Mouse (Mus musculus): ENCODE measurements at regions not wholly inside any gene's neighbourhood (a gene's known extent, or its start where the extent isn't known, plus 50 kb on each side); places are given as distances from the start of the nearest gene placed in this dataset.
"Not testable (repeated sequence)": the region's sequence is repeated elsewhere in the genome, so short reads cannot be mapped to it uniquely, and the experiment has no call there.

DNA sequence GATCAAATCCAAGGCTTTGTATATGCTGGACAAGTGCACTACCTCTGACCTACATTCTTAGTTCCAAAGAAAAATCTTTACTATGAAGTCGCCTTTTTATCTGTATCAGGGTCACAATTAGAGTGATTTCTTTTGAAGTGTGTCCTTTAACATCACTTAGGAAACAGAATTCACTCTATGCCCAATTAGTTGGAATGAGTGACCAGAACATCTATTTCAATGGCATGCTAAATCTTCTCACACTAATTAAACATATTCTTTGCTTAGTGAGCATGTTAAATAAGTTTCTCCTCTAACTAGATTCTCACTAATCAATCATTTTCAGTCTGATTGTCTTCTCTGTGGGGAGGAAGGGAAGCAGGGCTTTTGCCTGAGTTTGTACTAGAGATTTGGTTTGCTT lies 84.9 kb downstream of the Arl6ip6 start:
- DNase-seq (ENCODE audit: low spot score in 2 of 2): no peak

DNA sequence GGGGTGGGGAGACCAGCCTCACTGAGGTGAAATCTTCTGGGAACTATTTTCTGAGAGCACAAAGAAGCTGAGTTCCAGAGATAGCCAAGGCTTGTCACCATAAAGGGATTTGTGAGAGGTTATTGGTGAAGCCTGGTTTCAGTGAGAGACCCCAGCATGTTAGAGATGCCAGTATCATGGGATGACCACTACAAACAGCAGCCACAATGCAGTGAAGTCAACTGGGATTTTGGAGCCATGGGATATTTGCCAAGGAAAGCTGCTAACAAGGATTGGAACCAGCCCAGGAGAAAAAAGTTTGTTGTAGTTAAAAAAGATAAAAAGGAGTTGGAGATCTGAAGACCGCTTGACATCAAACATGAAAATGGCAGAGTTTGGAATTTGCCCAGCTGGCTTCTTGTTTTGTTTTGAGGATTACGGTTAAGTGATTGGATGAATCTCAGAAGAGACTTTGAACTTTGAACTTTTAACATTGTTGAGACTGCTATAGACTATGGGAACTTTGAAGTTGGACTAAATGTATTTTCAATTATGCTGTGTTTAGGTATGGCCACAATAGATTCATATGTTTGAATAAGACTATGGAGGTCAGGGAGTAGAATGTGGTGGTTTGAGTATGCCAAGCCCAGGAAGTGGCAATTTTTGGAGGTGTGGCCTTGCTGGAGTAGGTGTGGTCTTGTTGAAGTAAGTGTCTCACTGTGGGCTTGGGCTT lies 110.3 kb downstream of the Arl6ip6 start:
- DNase-seq (ENCODE audit: low spot score in 2 of 2): no peak

DNA sequence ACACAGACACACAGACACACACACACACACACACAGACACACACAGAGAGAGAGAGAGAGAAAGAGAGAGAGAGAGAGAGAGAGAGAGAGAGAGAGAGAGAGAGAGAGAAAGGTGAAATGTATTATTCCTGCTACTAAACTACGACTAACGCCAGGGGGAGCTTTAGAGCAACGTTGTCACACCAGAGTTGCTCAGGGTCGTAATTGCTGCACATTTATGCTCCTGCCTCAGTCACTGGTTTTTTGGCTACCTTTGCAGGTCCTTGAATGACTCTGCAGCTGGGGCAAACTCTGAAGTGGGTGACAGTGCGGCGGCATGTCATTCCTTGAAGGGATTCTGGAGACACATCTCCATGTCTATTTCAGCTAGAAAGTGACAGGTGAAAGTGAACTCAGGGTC lies 139.2 kb downstream of the Arl6ip6 start:
- no peak for DNase-seq (ENCODE audit: low spot score in 2 of 2)

DNA sequence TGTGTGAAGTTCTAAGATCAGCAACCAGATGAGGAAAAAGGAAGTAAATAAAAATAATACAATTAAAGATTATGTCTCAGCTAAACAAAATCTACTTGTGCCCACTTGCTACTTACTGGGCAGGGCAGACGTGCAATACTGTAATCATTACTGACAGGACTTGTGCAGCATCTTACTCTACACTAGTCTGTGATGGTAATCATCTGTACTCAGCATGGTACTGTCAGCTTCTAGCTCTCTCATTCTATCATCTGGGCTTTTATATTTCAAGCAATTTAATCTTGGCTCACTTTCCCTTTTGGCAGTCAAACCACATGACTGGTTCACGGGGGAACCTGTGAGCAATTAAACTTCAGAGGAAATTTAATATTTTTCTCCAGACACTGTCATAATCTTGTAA lies 167.5 kb downstream of the Arl6ip6 start:
- no peak for DNase-seq (ENCODE audit: low spot score in 2 of 2)

DNA sequence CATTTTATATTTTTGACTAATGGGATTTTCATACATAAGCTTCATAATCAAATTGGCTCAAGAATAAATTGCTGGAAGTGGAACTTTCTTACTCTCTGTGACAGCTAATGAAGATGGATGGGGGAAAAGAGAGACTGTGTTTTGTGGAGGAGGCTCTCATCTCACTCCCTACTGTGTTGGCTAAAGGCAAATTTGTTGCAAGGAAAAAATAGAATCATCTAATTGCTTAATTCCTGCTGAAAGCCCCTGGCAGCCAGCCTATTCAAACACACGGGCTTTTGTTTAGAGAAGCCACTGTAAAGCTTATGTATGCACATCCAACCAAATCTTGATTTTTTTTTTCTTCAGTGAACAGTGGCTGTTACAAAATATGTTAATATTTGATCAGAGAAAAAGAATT lies 190.8 kb downstream of the Arl6ip6 start:
- DNase-seq (ENCODE audit: low spot score in 2 of 2): no peak

DNA sequence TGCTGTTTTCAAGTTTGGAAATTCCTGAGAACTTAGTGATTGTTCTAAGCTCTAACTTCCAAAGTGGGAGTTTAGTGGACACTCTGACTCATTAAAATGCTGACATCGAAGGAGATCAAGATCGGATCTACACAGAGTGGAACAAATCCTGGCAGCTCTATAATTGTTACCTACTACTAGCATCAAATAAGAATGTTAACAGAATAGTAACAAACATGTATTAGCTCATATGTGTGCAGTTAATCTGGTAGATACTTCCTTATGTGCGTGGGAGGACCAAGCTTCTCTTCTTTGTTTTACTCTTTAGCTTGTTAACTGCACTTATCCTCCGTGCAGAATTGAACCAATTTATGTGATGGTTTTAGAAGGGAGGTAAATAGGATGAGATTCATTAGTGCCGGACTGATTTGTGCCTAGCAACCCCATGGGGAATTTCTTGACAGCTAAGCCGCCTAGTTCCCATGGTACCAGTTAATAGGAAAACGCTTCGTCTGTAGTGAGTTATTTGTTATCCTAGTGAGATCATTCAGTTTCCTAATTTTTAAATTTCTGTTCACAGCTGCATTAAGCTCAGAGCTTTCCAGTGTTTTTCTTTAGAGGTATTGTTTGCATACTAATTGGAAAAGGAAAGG lies 193.1 kb downstream of the Arl6ip6 start:
- no peak for DNase-seq (ENCODE audit: low spot score in 2 of 2)

DNA sequence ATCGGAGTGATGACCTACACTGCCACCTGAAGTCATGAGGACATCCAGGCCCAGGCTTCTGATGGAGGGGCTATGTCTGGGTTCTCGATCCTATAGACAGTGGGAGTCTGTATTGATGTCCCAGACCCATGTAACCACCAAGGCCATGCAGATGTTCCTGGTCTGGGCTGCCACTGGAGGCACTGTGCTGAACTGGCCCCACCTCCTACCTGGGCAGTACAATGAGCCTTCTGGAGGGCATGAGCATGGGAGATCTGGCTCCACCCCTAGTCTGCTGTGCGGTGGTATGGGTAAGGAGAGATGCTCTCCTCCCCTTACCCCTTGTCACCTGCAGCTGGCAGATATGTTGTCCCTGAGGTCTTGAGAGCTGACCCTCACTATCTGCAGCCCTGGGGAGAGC lies 197.1 kb downstream of the Arl6ip6 start:
- no peak for DNase-seq (ENCODE audit: low spot score in 2 of 2)

DNA sequence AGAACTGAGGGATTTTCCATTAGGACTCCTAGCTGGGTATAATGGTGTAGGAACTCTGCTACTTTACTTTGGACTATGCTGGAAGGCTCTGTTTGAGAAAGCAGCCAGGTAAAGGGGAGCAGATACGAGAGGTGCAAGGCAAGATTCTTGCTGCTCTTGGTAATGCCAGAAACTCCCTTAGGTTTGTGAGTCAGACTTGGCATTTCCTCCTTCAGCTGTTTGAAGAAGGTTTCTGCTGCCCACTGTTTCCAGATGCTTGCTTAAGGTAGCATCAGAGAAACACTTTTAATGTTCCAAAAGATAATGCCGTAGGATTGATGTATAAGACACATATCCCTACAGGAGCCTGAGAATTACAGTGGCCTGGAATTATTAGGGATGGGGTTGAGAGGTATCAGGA lies 222.9 kb downstream of the Arl6ip6 start:
- DNase-seq (ENCODE audit: low spot score in 2 of 2): no peak

DNA sequence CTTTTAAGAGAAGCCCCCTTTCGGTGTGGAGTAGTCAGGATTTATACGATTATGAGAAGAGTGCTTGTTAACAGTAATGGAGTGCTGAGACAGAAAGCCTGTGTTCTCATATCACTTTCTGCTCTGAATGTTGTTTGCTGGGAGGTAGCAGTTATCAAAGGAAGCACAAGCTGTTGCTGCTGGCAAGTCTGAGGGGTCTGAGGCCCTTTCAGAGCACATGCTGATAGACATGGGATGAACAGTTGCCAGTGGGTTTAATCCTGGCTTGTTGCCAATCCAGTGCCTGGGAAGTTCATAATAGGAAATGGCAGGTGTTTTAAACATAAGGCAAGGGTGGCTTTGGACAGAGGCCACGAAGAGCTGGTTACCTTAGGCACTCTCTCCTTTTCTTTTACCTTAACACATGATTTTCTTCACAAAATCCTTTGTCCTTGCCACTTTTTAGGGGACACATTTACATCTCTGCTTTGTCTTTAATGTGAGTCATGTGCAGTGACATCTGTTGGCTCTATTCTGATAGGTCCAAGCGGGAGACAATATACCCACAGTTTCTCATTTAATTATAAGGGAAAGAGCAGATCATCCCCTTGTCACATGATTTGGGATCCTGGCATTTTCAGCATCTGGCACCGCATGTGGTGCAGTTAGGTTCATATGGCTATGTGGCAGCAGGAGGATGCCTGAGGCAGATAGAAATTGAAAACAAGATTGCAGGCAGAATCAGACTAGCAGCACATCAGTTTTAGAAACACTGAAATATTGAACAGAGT lies 245.7 kb downstream of the Arl6ip6 start:
- DNase-seq (ENCODE audit: low spot score in 2 of 2): no peak

DNA sequence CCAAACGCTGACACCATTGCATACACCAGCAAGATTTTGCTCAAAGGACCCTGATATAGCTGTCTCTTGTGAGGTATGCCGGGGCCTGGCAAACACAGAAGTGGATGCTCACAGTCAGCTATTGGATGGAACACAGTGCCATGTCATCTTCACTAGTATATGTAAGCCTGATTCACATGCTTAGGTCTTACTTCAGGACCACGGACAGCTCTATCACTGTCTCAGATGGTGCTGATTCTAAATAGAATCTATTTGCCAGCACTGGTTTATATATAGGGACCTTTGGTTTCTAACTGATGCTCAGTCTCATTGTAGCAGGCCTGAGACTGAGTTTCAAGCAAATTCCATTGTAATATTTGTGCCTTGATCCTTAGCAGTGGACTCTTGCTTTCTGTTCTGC lies 248.8 kb downstream of the Arl6ip6 start:
- DNase-seq (ENCODE audit: low spot score in 2 of 2): not testable (repeated sequence)

DNA sequence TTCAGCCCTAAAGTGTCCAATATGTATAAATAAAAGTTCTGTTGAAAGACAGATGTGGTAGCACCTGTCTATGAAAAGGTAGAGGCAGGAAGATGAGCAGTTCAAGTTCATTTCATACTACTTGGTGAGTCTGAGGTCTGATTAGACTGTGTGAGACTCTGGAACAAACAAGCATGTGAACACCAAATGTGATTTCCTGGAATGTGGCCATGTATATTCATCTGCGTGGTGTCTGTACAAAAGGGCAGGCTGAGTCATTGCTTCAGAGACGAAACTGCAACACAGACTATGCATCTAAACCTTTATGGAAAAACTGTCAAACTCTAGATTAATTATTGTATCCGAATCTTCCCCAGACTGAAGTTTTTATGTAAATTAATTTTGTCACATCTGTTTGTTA lies 268.7 kb downstream of the Arl6ip6 start:
- no peak for DNase-seq (ENCODE audit: low spot score in 2 of 2)

DNA sequence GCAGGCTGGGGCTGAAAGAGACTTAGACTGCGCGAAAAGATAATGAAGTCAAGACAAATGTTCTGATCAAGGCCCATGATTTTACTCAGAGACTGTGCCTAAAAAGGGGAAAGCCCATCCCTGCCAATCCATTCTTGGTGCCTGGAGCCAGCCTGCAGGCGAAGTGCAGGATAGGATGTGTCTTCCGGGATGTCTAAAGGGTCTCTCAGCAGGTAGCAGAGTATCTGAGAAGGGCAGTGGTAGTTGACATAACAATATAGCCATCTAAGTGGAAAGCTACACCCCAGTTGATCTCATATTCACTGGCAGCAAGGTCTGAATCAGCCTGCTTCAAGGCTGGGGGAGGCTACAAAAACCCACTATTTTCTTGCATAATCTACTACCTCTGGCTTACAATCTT lies 282.9 kb downstream of the Arl6ip6 start:
- DNase-seq (ENCODE audit: low spot score in 2 of 2): no peak

DNA sequence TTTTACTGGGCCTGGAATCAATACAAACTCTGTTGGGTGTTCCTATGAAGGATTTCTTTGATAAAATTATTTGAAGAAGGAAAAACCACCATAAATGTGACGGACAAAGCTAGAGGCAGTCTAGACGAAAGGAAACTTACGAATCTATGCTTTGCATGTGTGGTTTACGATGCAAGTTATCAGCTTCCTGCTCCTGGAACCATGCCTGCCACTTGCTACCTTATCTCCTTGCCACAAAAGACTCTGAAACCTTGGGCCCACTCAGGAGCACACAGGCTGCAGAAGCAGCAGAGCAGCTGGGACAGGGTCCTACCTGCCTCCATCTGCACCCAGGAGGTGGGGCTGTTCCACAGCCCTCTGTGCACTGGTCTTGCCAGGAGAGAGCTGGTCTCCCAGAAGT lies 287.5 kb downstream of the Arl6ip6 start:
- DNase-seq (ENCODE audit: low spot score in 2 of 2): not testable (repeated sequence)

DNA sequence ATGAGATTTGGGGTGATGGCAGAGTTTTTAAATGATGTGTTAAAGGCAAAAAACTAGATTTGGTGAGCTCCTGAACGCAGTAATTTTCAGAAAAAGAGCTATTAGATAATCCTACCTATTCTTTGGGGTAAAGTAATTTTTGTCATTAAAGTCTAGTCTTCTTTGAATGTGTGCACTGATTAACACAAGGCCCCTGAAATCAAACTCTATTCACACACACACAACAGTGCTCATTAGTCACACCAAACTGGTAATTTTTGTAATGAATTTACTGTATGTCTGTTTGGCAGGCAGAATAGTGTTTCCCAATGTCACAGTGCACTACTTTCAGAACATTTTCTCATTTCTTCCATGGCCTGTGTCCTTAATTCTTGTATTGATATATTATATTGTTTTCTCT lies 296.8 kb downstream of the Arl6ip6 start:
- no peak for DNase-seq (ENCODE audit: low spot score in 2 of 2)

DNA sequence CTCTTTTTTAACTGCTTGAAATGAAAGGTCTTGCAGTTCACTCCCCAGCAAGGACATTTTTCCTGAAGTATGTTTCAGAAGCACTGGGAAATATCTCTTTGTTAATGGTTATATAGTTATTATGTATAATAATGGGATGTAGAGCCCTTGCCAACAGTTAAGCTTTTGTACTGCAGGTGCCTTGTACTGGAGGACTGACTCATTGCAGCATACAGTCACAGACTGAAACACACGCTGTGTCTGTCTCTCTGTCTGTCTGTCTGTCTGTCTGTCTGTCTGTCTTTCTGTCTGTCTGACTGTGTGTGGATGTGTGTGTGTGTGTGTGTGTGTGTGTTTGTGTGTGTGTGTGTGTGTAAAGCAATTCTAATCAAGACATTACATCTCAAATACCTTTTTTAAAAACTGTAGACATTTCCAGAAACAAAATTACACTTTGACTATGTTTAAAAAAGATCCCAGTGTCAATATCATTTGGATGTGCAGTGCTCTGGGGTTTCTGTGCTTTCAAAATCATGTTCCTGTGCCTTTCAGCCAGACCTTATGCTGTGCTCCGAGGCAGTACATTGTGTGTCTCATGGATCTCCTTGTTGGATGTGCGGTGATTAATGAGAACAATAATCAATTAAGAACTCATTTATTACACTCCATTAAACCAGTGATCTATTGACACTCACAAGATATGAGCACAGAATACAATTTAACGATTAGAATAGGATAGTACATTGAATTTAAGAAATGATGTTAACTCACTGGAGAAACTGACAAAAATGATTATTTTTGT lies 299.5 kb downstream of the Arl6ip6 start:
- no peak for DNase-seq (ENCODE audit: low spot score in 2 of 2)

DNA sequence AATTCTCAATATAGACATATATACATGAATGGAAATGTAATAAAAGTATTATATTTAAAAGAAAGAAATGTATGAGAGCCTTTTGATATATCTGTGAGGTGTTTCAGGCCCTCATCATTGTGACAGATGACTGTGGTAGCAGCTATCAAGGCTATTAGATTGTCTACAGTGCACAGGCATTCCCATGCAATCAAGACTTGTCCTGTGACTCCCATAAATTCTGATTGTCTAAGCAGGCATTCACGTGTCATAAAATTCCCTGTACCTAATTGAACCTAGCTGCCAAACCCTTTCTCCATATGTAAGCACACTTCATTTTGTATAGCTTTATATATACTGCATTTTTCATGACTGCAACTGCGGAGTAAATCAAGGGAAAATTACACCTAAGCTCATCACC lies 301.3 kb downstream of the Arl6ip6 start:
- no peak for DNase-seq (ENCODE audit: low spot score in 2 of 2)

DNA sequence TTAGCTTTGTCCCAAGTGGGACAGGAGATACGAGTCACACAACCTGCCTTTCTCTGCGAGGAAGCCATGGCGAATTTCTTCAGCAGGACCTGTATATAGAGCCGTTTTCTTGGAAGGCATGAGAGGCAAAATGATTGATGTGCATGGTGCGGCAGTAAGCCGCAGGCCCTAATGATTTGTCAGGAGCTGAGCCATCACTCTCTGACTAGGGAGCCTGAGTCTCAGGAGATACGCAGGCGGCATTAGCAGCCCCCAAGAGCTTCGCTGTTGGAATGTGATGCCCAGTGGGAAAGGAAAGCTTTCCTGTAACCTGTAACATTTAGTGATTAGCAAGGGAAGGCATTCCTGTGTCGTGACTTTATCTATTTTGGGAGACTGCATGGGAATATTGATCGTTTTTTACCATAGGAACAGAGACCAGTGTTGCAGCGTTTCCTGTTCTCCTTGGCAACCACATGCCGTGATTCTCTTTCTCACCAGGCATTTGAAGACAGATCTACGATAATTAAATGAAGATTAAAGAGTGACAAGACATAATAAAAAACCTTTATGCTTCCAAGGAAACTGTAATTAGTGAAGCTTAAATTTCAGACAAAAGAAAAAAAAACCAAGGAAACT lies 310.2 kb downstream of the Arl6ip6 start:
- DNase-seq (ENCODE audit: low spot score in 2 of 2): no peak

DNA sequence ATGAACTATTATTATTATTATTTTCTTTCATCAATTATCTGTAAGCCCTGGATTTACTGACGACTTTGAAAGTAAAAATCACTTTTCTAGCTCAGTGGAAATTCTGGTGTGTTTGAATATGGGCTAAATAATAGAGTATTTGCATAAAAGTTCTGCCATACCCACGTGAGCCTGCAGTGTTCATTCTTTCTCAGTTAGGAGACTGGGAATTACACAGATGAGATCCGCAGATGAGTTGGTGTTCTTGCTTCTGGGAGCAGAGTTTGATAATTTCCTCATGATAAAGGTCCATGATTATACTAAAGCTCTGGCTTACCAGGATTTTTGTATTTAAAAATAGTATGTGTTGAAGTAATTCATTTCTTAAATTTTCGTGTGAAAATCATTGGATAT lies 310.7 kb downstream of the Arl6ip6 start:
- no peak for DNase-seq (ENCODE audit: low spot score in 2 of 2)

DNA sequence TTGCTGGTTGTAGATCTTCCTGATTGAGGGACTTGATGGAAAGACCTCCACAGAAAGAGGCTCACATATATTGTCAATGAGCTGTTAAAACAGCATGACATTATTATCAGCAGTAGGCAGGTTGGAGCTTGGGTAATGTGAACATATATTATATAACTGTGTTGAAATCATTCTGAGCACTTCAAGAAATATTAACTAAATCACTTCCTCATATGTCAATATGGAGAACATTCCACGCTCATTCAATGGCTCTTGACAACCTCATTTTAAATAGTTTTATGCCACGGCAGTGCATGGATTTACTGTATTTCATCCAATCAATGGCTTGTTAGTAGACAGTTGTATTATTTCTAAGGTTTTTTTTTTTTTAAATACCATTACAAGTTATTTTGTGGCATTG lies 350.6 kb downstream of the Arl6ip6 start:
- DNase-seq (ENCODE audit: low spot score in 2 of 2): no peak

DNA sequence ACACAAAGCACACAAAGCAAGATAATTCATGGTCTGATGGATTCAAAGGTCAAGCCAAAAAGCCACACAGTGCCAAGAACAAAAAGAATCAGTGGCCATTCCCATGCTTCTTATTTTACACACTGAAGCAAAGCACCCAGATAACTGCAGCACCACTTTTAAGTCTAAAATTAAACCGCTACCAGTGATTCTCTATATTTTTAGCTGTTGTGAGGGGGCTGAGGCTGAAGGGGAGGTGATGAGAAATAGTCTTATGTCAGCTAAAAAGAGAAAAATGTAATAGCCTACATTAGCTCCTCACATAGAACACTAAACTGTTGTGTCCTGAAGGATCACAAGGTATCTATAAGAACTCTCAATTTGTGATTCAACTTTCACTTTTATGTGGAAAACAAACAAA lies 382.5 kb downstream of the Arl6ip6 start:
- DNase-seq (ENCODE audit: low spot score in 2 of 2): no peak

DNA sequence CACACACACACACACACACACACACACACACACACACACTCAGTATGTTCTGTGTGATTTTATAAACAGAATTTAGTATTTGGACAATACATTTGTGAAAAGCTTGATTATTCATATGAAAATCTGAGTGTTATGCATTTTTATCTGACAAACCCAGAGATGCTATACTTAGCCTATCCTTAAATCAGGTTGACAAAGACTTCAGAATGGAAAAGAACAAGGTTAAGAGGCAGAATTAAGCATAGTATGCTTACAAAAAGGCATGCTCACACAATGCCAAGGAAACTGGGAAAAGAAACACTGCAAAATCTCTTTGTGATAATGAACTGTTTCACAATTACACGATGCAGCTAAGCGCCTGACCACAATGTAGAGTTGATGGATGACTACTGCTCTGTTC lies 414.3 kb downstream of the Arl6ip6 start:
- DNase-seq (ENCODE audit: low spot score in 2 of 2): no peak

DNA sequence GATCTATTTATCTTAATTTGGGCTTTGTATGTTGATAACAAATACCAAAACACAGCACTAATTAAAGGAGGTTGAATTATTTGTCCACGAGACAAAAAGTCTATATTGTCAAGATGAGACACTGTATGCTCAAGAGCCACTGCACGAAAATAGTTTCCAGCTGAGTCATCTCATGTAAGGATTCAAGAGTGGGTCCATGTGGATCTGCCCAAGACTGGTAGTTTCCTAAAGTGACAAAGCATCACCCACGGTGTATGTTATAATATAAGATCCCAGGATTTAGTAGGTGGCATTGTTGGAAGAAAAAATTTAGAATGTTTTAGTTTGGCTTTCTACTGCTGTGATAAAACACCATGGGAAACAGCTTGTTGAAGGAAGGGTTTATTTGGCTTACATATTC lies 428.2 kb downstream of the Arl6ip6 start:
- no peak for DNase-seq (ENCODE audit: low spot score in 2 of 2)
